In the genomic region with DNA sequence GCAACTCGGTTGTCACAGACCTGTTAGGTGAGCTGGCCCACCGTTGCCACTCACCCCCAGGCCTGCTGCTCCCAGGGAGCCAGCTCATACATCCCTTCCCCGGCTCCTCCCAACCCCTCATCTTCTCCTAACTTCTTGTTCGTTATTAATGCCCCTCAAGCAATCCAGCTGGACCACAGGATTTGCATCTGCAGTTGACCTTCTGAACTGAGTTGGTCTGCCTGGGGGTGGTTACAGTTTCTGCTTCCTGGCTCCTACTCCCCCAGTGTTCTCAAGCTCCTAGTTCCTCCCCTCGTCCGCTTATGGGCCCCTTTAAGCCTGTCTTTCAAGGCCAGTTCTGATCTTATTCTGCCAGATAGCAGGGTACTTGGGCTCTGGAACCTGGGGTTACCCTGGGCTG, we compare ENCODE assay signal across 25 mouse cellular contexts. TPM values are rescaled to one million over a fixed set of nuclear protein-coding genes. Genes with fewer than 3 reads are reported as not detected.
DNase-seq lines count a peak whose midpoint lies in the region; ATAC-seq and TF ChIP-seq lines count a peak whose summit lies in the region.
"Had no signal": no experiment of that assay in that cellular context is flagged by ENCODE, and none has a peak within 500 bp of the region (broad histone marks: within the 10 kb centered on the region; RNA-seq: fewer than 3 reads in every experiment).

No protein-coding gene starts in this region.

- H3K9me3 ChIP-seq in stomach, embryonic 15.5 days, result no peaks in the 10 kb centered on the region
- H3K9me3 ChIP-seq in stomach, postnatal 0 days (ENCODE audit: control insufficient read depth, low read length), result no peaks in the 10 kb centered on the region
- no peaks in the 10 kb centered on the region for H3K9me3 ChIP-seq in CH12.LX (replicated peaks; ENCODE audit: low read length)
- H3K9me3 ChIP-seq in embryonic facial prominence, embryonic 10.5 days, result no peaks in the 10 kb centered on the region
- H3K9me3 ChIP-seq: embryonic facial prominence, embryonic 12.5 days; embryonic facial prominence, embryonic 15.5 days; heart, embryonic 12.5 days; heart, embryonic 15.5 days had no signal

- H3K4me2 ChIP-seq in stomach, embryonic 15.5 days, result 0 out of 2 replicates have a peak overlapping the region, but pooled peaks have one; percentile 97
- H3K4me2 ChIP-seq in stomach, postnatal 0 days (replicated peaks; ENCODE audit: low read depth), result no peak overlapping the region
- peak overlapping the region; percentile 76 for H3K4me2 ChIP-seq in CH12.LX (ENCODE audit: insufficient read depth, low read depth, poor library complexity, severe bottlenecking)
- H3K4me2 ChIP-seq: embryonic facial prominence, embryonic 12.5 days; embryonic facial prominence, embryonic 15.5 days; heart, embryonic 15.5 days; hindbrain, embryonic 14.5 days had no signal

- no peak overlapping the region for H3K9ac ChIP-seq in stomach, embryonic 15.5 days
- H3K9ac ChIP-seq in stomach, postnatal 0 days (ENCODE audit: low read length), result no peak overlapping the region
- H3K9ac ChIP-seq in CH12.LX (ENCODE audit: insufficient read depth, low read depth), result peak overlapping the region; percentile 51
- H3K9ac ChIP-seq: embryonic facial prominence, embryonic 12.5 days; embryonic facial prominence, embryonic 15.5 days; forebrain, postnatal 0 days; heart, embryonic 12.5 days; heart, embryonic 15.5 days; hindbrain, embryonic 14.5 days had no signal

- H3K27ac ChIP-seq in stomach, embryonic 15.5 days, result no peak overlapping the region
- H3K27ac ChIP-seq in stomach, postnatal 0 days (replicated peaks), result no peak overlapping the region
- peak overlapping the region; percentile 99 for H3K27ac ChIP-seq in CH12.LX (ENCODE audit: insufficient read depth, low read depth)
- no peak overlapping the region for H3K27ac ChIP-seq in embryonic facial prominence, embryonic 10.5 days (replicated peaks)
- H3K27ac ChIP-seq: embryonic facial prominence, embryonic 12.5 days; embryonic facial prominence, embryonic 15.5 days; gastrocnemius, adult 2 months; heart, embryonic 15.5 days; hindbrain, embryonic 14.5 days; hindbrain, postnatal 0 days had no signal

- no peak overlapping the region for H3K4me3 ChIP-seq in stomach, embryonic 15.5 days (replicated peaks)
- no peak overlapping the region for H3K4me3 ChIP-seq in stomach, postnatal 0 days (ENCODE audit: low read depth, low read length)
- H3K4me3 ChIP-seq in CH12.LX (replicated peaks in 1 of 3; ENCODE audit: low read depth in 2 of 3, low read length in 2 of 3, poor library complexity in 1 of 3), result peak overlapping the region; percentile 46 to 55 (median 47)
- H3K4me3 ChIP-seq in embryonic facial prominence, embryonic 10.5 days, result 0 out of 2 replicates have a peak overlapping the region, but pooled peaks have one; percentile 63
- H3K4me3 ChIP-seq: embryonic facial prominence, embryonic 12.5 days; embryonic facial prominence, embryonic 15.5 days; gastrocnemius, adult 2 months; heart, embryonic 12.5 days; heart, embryonic 15.5 days had no signal

- ATAC-seq in stomach, embryonic 15.5 days (ENCODE audit: insufficient read depth, low FRiP score, low read depth), result no peak
- no peak for ATAC-seq in stomach, postnatal 0 days (ENCODE audit: low FRiP score, low TSS enrichment)
- ATAC-seq: forebrain, embryonic 14.5 days; forebrain, postnatal 0 days; hindbrain, postnatal 0 days; inflammation-experienced regulatory T-cells, adult 6 months had no signal

- TF ChIP-seq POLR2A in CH12.LX (IDR thresholded peaks at IDR 0.05; ENCODE audit: low read depth, low read length), result no peak; the same call in 1 of the 2 replicates

- peaks cover 15% of the 10 kb centered on the region for H3K4me1 ChIP-seq in stomach, embryonic 15.5 days
- H3K4me1 ChIP-seq in stomach, postnatal 0 days (replicated peaks; ENCODE audit: control insufficient read depth, insufficient read depth), result peaks cover 3% of the 10 kb centered on the region; the same call in 1 of the 2 replicates
- H3K4me1 ChIP-seq in CH12.LX (ENCODE audit: control insufficient read depth in 1 of 2, insufficient read depth in 2 of 2), result peaks cover 33 to 72% of the 10 kb centered on the region in 2 experiments
- H3K4me1 ChIP-seq in embryonic facial prominence, embryonic 10.5 days, result peaks cover 26% of the 10 kb centered on the region

- H3K27me3 ChIP-seq in stomach, embryonic 15.5 days (replicated peaks), result no peaks in the 10 kb centered on the region
- H3K27me3 ChIP-seq in stomach, postnatal 0 days (ENCODE audit: control insufficient read depth, insufficient read depth, low read length), result no peaks in the 10 kb centered on the region
- H3K27me3 ChIP-seq in CH12.LX (replicated peaks), result no peaks in the 10 kb centered on the region
- no peaks in the 10 kb centered on the region for H3K27me3 ChIP-seq in embryonic facial prominence, embryonic 10.5 days (replicated peaks; ENCODE audit: low read depth, poor library complexity, severe bottlenecking)
- H3K27me3 ChIP-seq: embryonic facial prominence, embryonic 12.5 days; embryonic facial prominence, embryonic 15.5 days; heart, embryonic 12.5 days; heart, embryonic 15.5 days had no signal

- 63% methylated on average over 6 of the region's 6 CpGs for WGBS in stomach, embryonic 15.5 days
- WGBS in stomach, postnatal 0 days, result 72% methylated on average over 6 of the region's 6 CpGs
- WGBS in embryonic facial prominence, embryonic 10.5 days, result 79% methylated on average over 6 of the region's 6 CpGs

- peaks cover 28% of the 10 kb centered on the region for H3K36me3 ChIP-seq in stomach, embryonic 15.5 days
- H3K36me3 ChIP-seq in stomach, postnatal 0 days (ENCODE audit: control insufficient read depth, insufficient read depth, low read length), result peaks cover 15% of the 10 kb centered on the region
- peaks cover 7 to 56% of the 10 kb centered on the region in 2 experiments for H3K36me3 ChIP-seq in CH12.LX (replicated peaks in 1 of 2; ENCODE audit: control insufficient read depth in 1 of 2, insufficient read depth in 1 of 2, low read length in 1 of 2)
- peaks cover 62% of the 10 kb centered on the region for H3K36me3 ChIP-seq in embryonic facial prominence, embryonic 10.5 days (replicated peaks)

- no peak for TF ChIP-seq CTCF in stomach, postnatal 0 days (IDR thresholded peaks at IDR 0.05; ENCODE audit: low read depth)
- no peak for TF ChIP-seq CTCF in CH12.LX (conservative IDR thresholded peaks at IDR 0.05 in 1 of 2, IDR thresholded peaks at IDR 0.05 in 1 of 2; ENCODE audit: low read depth in 2 of 2, low read length in 2 of 2)

- H3K79me2 ChIP-seq in CH12.LX (replicated peaks; ENCODE audit: control insufficient read depth, extremely low read depth, insufficient read depth, poor library complexity, severe bottlenecking), result no peaks in the 10 kb centered on the region

- in situ Hi-C loops in CH12.LX (cut with MboI; ENCODE audit: low pct_ligation_motif_present, low pct_unique_long_range_greater_than_20kb, low sequenced_read_pairs), result no loop called here

- TF ChIP-seq EP300 in stomach, postnatal 0 days (optimal IDR thresholded peaks at IDR 0.05), result no peak
- peak; percentile 53 for TF ChIP-seq EP300 in CH12.LX (IDR thresholded peaks at IDR 0.05; ENCODE audit: low read length)

- no peak for DNase-seq in stomach, postnatal 0 days (ENCODE audit: low spot score)
- DNase-seq in CH12.LX (ENCODE audit: extremely low read depth), result peak; percentile 74
- DNase-seq in embryonic facial prominence, embryonic 10.5 days (ENCODE audit: low spot score), result no peak
- DNase-seq in cerebellum, adult 11 months, result no peak
- DNase-seq in cerebellum, postnatal 25 days, result no peak
- DNase-seq: adrenal gland, adult 2 months; adrenal gland, postnatal 14 days; cerebellum, adult 11-12 months; cerebellum, adult 8-10 months; cerebellum, postnatal 10 days; forebrain, postnatal 0 days; gastrocnemius, adult 2 months; gastrocnemius, postnatal 25 days; heart, adult 18-20 months; heart, postnatal 10 days; heart, postnatal 4 days had no signal

- TF ChIP-seq RAD21 in CH12.LX (IDR thresholded peaks at IDR 0.05; ENCODE audit: low read depth, low read length), result no peak

- dilution Hi-C loops in CH12.LX (cut with MboI; ENCODE audit: extremely low pct_ligation_motif_present, extremely low pct_unique_long_range_greater_than_20kb, low sequenced_read_pairs), result no loop called here

RNA-seq across cellular contexts. Expression of gene Derl3, which starts 1.4 kb away (rescaled TPM):
- 6.6 and 8.8 TPM in 2 replicates for polyA plus RNA-seq in stomach, embryonic 15.5 days (2015; fragmentation: Nextera tagmentation; extraction: Ambion mirVana)
- polyA plus RNA-seq in stomach, postnatal 0 days (2015; fragmentation: Nextera tagmentation; extraction: Ambion mirVana), result 23.6 and 32.3 TPM in 2 replicates
- 13.1 and 20.4 TPM in 2 replicates for total RNA-seq in CH12.LX (2012; rRNA removed)
- total RNA-seq in CH12.LX (2014; rRNA removed), result 33.9 and 36.6 TPM in 2 replicates
- 28.9 and 36.2 TPM in 2 replicates for polyA plus RNA-seq in CH12.LX (2012; ENCODE audit: insufficient read length, low read depth)
- 2.3 and 3.0 TPM in 2 replicates for polyA plus RNA-seq in embryonic facial prominence, embryonic 10.5 days (2016; fragmentation: Nextera tagmentation; extraction: Ambion mirVana)
- total RNA-seq: gastrocnemius, postnatal 25 days had no signal

RNA-seq across cellular contexts. Expression of gene Smarcb1, which starts 26.8 kb away (rescaled TPM):
- polyA plus RNA-seq in stomach, embryonic 15.5 days (2015; fragmentation: Nextera tagmentation; extraction: Ambion mirVana), result 172 and 173 TPM in 2 replicates
- 81.9 and 82.8 TPM in 2 replicates for polyA plus RNA-seq in stomach, postnatal 0 days (2015; fragmentation: Nextera tagmentation; extraction: Ambion mirVana)
- total RNA-seq in CH12.LX (2012; rRNA removed) (94.9 and 101 TPM in 2 replicates), CH12.LX (2014; rRNA removed) (76.2 and 82.3 TPM in 2 replicates)
- polyA plus RNA-seq in CH12.LX (2012; ENCODE audit: insufficient read length, low read depth), result 95.6 and 96.0 TPM in 2 replicates
- polyA plus RNA-seq in embryonic facial prominence, embryonic 10.5 days (2016; fragmentation: Nextera tagmentation; extraction: Ambion mirVana), result 284 and 291 TPM in 2 replicates

RNA-seq across cellular contexts. Expression of gene Mif, which starts 34.6 kb away (rescaled TPM):
- polyA plus RNA-seq in stomach, embryonic 15.5 days (2015; fragmentation: Nextera tagmentation; extraction: Ambion mirVana), result 1,866 and 1,981 TPM in 2 replicates
- polyA plus RNA-seq in stomach, postnatal 0 days (2015; fragmentation: Nextera tagmentation; extraction: Ambion mirVana), result 805 and 984 TPM in 2 replicates
- 1,561 and 2,151 TPM in 2 replicates for total RNA-seq in CH12.LX (2012; rRNA removed)
- 1,037 and 1,217 TPM in 2 replicates for total RNA-seq in CH12.LX (2014; rRNA removed)
- 1,853 and 2,072 TPM in 2 replicates for polyA plus RNA-seq in CH12.LX (2012; ENCODE audit: insufficient read length, low read depth)
- 3,361 and 3,650 TPM in 2 replicates for polyA plus RNA-seq in embryonic facial prominence, embryonic 10.5 days (2016; fragmentation: Nextera tagmentation; extraction: Ambion mirVana)

RNA-seq across cellular contexts. Expression of gene Chchd10, which starts 38.3 kb away (rescaled TPM):
- 90.5 and 101 TPM in 2 replicates for polyA plus RNA-seq in stomach, embryonic 15.5 days (2015; fragmentation: Nextera tagmentation; extraction: Ambion mirVana)
- polyA plus RNA-seq in stomach, postnatal 0 days (2015; fragmentation: Nextera tagmentation; extraction: Ambion mirVana), result 232 and 235 TPM in 2 replicates
- total RNA-seq in CH12.LX (2012; rRNA removed) (243 and 254 TPM in 2 replicates), CH12.LX (2014; rRNA removed) (119 and 147 TPM in 2 replicates)
- 412 and 540 TPM in 2 replicates for polyA plus RNA-seq in CH12.LX (2012; ENCODE audit: insufficient read length, low read depth)
- polyA plus RNA-seq in embryonic facial prominence, embryonic 10.5 days (2016; fragmentation: Nextera tagmentation; extraction: Ambion mirVana), result 8.4 and 9.6 TPM in 2 replicates

RNA-seq across cellular contexts. Expression of gene Mmp11, which starts 41.7 kb away (rescaled TPM):
- polyA plus RNA-seq in stomach, embryonic 15.5 days (2015; fragmentation: Nextera tagmentation; extraction: Ambion mirVana), result 33.4 and 42.0 TPM in 2 replicates
- 9.9 and 14.6 TPM in 2 replicates for polyA plus RNA-seq in stomach, postnatal 0 days (2015; fragmentation: Nextera tagmentation; extraction: Ambion mirVana)
- total RNA-seq in CH12.LX (2012; rRNA removed), result 0.76 and 1.1 TPM in 2 replicates
- total RNA-seq in CH12.LX (2014; rRNA removed), result not detected in 2 replicates
- 0.56 and 0.99 TPM in 2 replicates for polyA plus RNA-seq in CH12.LX (2012; ENCODE audit: insufficient read length, low read depth)
- polyA plus RNA-seq in embryonic facial prominence, embryonic 10.5 days (2016; fragmentation: Nextera tagmentation; extraction: Ambion mirVana), result 36.7 and 46.4 TPM in 2 replicates

Comparison
In these comparisons a context has a peak if more than half of its experiments do, and no peak if none do; other contexts are left out.
1. H3K4me3 ChIP-seq: peak in CH12.LX (3 of 3) and embryonic facial prominence, embryonic 10.5 days (single experiment); none in stomach, embryonic 15.5 days (single experiment) and stomach, postnatal 0 days (single experiment).